Mouse (Mus musculus) heart, postnatal 36 days (tissue): ENCODE measurements at regions not wholly inside any gene's neighbourhood (a gene's known extent, or its start where the extent isn't known, plus 50 kb on each side); places are given as distances from the start of the nearest gene placed in this dataset.
A peak's percentile ranks its signal among the peaks of the same experiment; 100 is the strongest.

ENCODE experiments used
- DNase-seq, 2 experiments: peaks; one replicate each; pipeline ENCODE4 v3.0.0; 2021 to 2022
- intact Hi-C: fragments of 180-260 bp; cut with DNase I; formaldehyde crosslinking; loops from one replicate; pipeline ENCODE4 v1.15.1; 2025

- no peak for DNase-seq
- intact Hi-C loops, result loop anchor here (5.0 kb wide), 1 partner anchor 85 kb away; no protein-coding TSS in a partner anchor
These were observed 1214.3 kb upstream of the A1bg start for GRCm38 (mm10) chr15:62136932-62137594.

GRCm38 (mm10) chr15:62134835-62135234 lies 1212.0 kb upstream of the A1bg start:
- intact Hi-C loops, result loop anchor here (5.0 kb wide), 1 partner anchor 83 kb away; no protein-coding TSS in a partner anchor
- peak; percentile 23 to 38 for DNase-seq

GRCm38 (mm10) chr15:62134308-62134707 lies 1211.5 kb upstream of the A1bg start:
- intact Hi-C loops, result no loop called here
- no peak for DNase-seq

- intact Hi-C loops, result no loop called here
These were observed 1210.1 kb upstream of the A1bg start for GRCm38 (mm10) chr15:62132895-62133294.

GRCm38 (mm10) chr15:62131686-62132085 lies 1208.9 kb upstream of the A1bg start:
- DNase-seq, result no peak
- intact Hi-C loops, result no loop called here

More at GRCm38 (mm10) chr15:62132895-62133294, 1210.1 kb upstream of the A1bg start:
- DNase-seq, result no peak

GRCm38 (mm10) chr15:62130530-62130929 lies 1207.7 kb upstream of the A1bg start:
- intact Hi-C loops, result no loop called here
- no peak for DNase-seq

GRCm38 (mm10) chr15:62128546-62129212 lies 1205.9 kb upstream of the A1bg start:
- DNase-seq, result no peak
- intact Hi-C loops, result no loop called here

- peak in 1 of 2 experiments; percentile 14 for DNase-seq
- intact Hi-C loops, result no loop called here
These were observed 1204.9 kb upstream of the A1bg start for GRCm38 (mm10) chr15:62127602-62128158.

- no peak for DNase-seq
- intact Hi-C loops, result no loop called here
These were observed 1202.9 kb upstream of the A1bg start for GRCm38 (mm10) chr15:62125718-62126117.

- intact Hi-C loops, result no loop called here
- DNase-seq, result no peak
These were observed 1200.9 kb upstream of the A1bg start for GRCm38 (mm10) chr15:62123756-62124155.

GRCm38 (mm10) chr15:62122265-62123023 lies 1199.6 kb upstream of the A1bg start:
- intact Hi-C loops, result no loop called here
- no peak for DNase-seq

- DNase-seq, result no peak
These were observed 1198.9 kb upstream of the A1bg start for GRCm38 (mm10) chr15:62121696-62122095.

GRCm38 (mm10) chr15:62120735-62121134 lies 1197.9 kb upstream of the A1bg start:
- no peak for DNase-seq
- intact Hi-C loops, result no loop called here

More at GRCm38 (mm10) chr15:62121696-62122095, 1198.9 kb upstream of the A1bg start:
- intact Hi-C loops, result no loop called here

- no peak for DNase-seq
- intact Hi-C loops, result no loop called here
These were observed 1196.2 kb upstream of the A1bg start for GRCm38 (mm10) chr15:62118997-62119396.

GRCm38 (mm10) chr15:62116184-62116583 lies 1193.4 kb upstream of the A1bg start:
- DNase-seq, result no peak
- intact Hi-C loops, result no loop called here

- DNase-seq, result no peak
- intact Hi-C loops, result no loop called here
These were observed 1192.0 kb upstream of the A1bg start for GRCm38 (mm10) chr15:62114815-62115214.

GRCm38 (mm10) chr15:62112151-62112550 lies 1189.3 kb upstream of the A1bg start:
- intact Hi-C loops, result no loop called here
- no peak for DNase-seq

GRCm38 (mm10) chr15:62107976-62108375 lies 1185.2 kb upstream of the A1bg start:
- DNase-seq, result no peak
- intact Hi-C loops, result loop anchor here (10.0 kb wide), 1 partner anchor 953 kb away; no protein-coding TSS in a partner anchor

GRCm38 (mm10) chr15:62106518-62106975 lies 1183.7 kb upstream of the A1bg start:
- intact Hi-C loops, result loop anchor here (10.0 kb wide), 1 partner anchor 952 kb away; no protein-coding TSS in a partner anchor
- DNase-seq, result peak; percentile 85 to 90

GRCm38 (mm10) chr15:62105483-62105882 lies 1182.7 kb upstream of the A1bg start:
- no peak for DNase-seq
- intact Hi-C loops, result loop anchor here (10.0 kb wide), 1 partner anchor 951 kb away; no protein-coding TSS in a partner anchor

- DNase-seq, result peak; percentile 45 to 51
These were observed 1181.8 kb upstream of the A1bg start for GRCm38 (mm10) chr15:62104653-62105052.

More at GRCm38 (mm10) chr15:62104653-62105052, 1181.8 kb upstream of the A1bg start:
- intact Hi-C loops, result loop anchor here (10.0 kb wide), 1 partner anchor 950 kb away; no protein-coding TSS in a partner anchor
